In genomic region chr3:78803176-78803575, GRCm38 (mm10) we compare ENCODE assay signal across 12 mouse cellular contexts.
DNase-seq lines count a peak whose midpoint lies in the region; ATAC-seq lines count a peak whose summit lies in the region.
"Had no signal": no experiment of that assay in that cellular context is flagged by ENCODE, and none has a peak within 500 bp of the region (broad histone marks: within the 10 kb centered on the region; RNA-seq: fewer than 3 reads in every experiment).

No protein-coding gene starts in this region.

- intact Hi-C loops in left cerebral cortex, postnatal 4 days (cut with DNase I): no loop called here
- intact Hi-C loops in left cerebral cortex, postnatal 10 days (cut with DNase I): no loop called here

- no peak for ATAC-seq in erythroblast, adult 5-6 weeks (replicated peaks; ENCODE audit: low FRiP score, poor library complexity, severe bottlenecking)
- ATAC-seq: forebrain, postnatal 0 days; intestine, embryonic 16.5 days; liver, postnatal 0 days had no signal

- peak; percentile 14 to 22 for DNase-seq in cerebellum, adult 18-20 months
- DNase-seq in cerebellum, adult 8-10 months: no peak
- DNase-seq in left cerebral cortex, postnatal 4 days: peak; percentile 10
- DNase-seq in left cerebral cortex, postnatal 10 days (ENCODE audit: extremely low spot score in 1 of 2, low spot score in 2 of 2): no peak
- DNase-seq in brain, adult 2 months (ENCODE audit: low read depth, low spot score): peak; percentile 42
- peak; percentile 73 to 85 for DNase-seq in kidney, postnatal 25 days
- DNase-seq: B cell, adult 2 months; forebrain, postnatal 0 days; liver, postnatal 0 days; thymus, postnatal 36 days had no signal

Comparison
In these comparisons a context has a peak if more than half of its experiments do, and no peak if none do; other contexts are left out.
1. DNase-seq: peak in cerebellum, adult 18-20 months (2 of 2), left cerebral cortex, postnatal 4 days (single experiment), brain, adult 2 months (single experiment) and kidney, postnatal 25 days (2 of 2); none in cerebellum, adult 8-10 months (single experiment) and left cerebral cortex, postnatal 10 days (0 of 2).